Mouse (Mus musculus) heart, postnatal 0 days (tissue): ENCODE results near the gene Olfr750. TPM values are rescaled to one million over a fixed set of nuclear protein-coding genes. Genes with fewer than 3 reads are reported as not detected.

ENCODE experiments used
- ATAC-seq: fragments of 200-750 bp; cut with Nextera tagmentation; 2 replicates; pipeline ENCODE4 v1.8.0; 2017; ENCODE audit warnings: low read depth, moderate number of reproducible peaks, moderate library complexity; ENCODE audit not compliant: insufficient read depth
- DNase-seq: peaks from one replicate; pipeline ENCODE4 v3.0.0-alpha.2; 2016; ENCODE audit warnings: low spot score
- H3K27ac ChIP-seq: fragments of 300-500 bp; sonication (generic); 2 replicates; pipeline ENCODE4 v1.5.1; 2014; ENCODE audit warnings: low read depth, mild to moderate bottlenecking
- H3K27me3 ChIP-seq: fragments of 300-500 bp; sonication (generic); 2 replicates; pipeline ENCODE4 v1.6.1; 2014; ENCODE audit warnings: low read length, mixed read lengths; ENCODE audit not compliant: control insufficient read depth, insufficient read depth
- H3K36me3 ChIP-seq: fragments of 300-500 bp; sonication (generic); replicated peaks from 2 replicates; pipeline ENCODE4 v1.6.1; 2014; ENCODE audit warnings: low read length, mixed read lengths; ENCODE audit not compliant: control insufficient read depth, insufficient read depth
- H3K4me1 ChIP-seq: fragments of 300-500 bp; sonication (generic); 2 replicates; pipeline ENCODE4 v1.6.1; 2014; ENCODE audit warnings: antibody characterized with exemption; ENCODE audit not compliant: control insufficient read depth, insufficient read depth
- H3K4me2 ChIP-seq: fragments of 300-500 bp; sonication (generic); 2 replicates; pipeline ENCODE4 v1.6.1; 2014; ENCODE audit warnings: low read depth, mild to moderate bottlenecking, low read length, moderate library complexity
- H3K4me3 ChIP-seq: fragments of 300-500 bp; sonication (generic); 2 replicates; pipeline ENCODE4 v1.5.1; 2014; ENCODE audit warnings: low read depth, low read length
- H3K9ac ChIP-seq: fragments of 300-500 bp; sonication (generic); replicated peaks from 2 replicates; pipeline ENCODE4 v1.6.1; 2014; ENCODE audit warnings: low read depth, low read length, mixed read lengths
- H3K9me3 ChIP-seq: fragments of 300-500 bp; sonication (generic); replicated peaks from 2 replicates; pipeline ENCODE4 v1.6.1; 2016; ENCODE audit warnings: low read length; ENCODE audit not compliant: control insufficient read depth
- CTCF ChIP-seq: IDR thresholded peaks from 2 replicates; pipeline ENCODE4 v1.5.1; 2016; ENCODE audit warnings: antibody characterized with exemption, control low read depth, low read depth
- EP300 ChIP-seq: IDR thresholded peaks from 2 replicates; pipeline ENCODE4 v1.6.1; 2016; ENCODE audit warnings: antibody characterized with exemption, low read depth
- WGBS: fragments of 180-500 bp; shearing (Covaris S2); extraction: QIAGEN DNeasy Blood & Tissue Kit; methylation state at CpG from one replicate; pipeline ENCODE4 v1.1.7; 2014; 5-methylcytosine and 5-hydroxymethylcytosine counted together
- polyA plus RNA-seq: library from polyadenylated mRNA; unstranded; fragments of >200 nt; fragmentation: Nextera tagmentation; extraction: Ambion mirVana; gene quantifications from 2 replicates; pipeline ENCODE4 v1.2.1, GENCODE M21; 2015
- total RNA-seq: library from RNA; depleted of rRNA; stranded (reverse); fragments of >200 nt; gene quantifications from 2 replicates; pipeline ENCODE4 v1.2.3, GENCODE M21; 2014; ENCODE audit warnings: low replicate concordance; rRNA removed

The Olfr750 gene
- not detected in 2 replicates for total RNA-seq
- polyA plus RNA-seq = not detected in 2 replicates

DNA sequence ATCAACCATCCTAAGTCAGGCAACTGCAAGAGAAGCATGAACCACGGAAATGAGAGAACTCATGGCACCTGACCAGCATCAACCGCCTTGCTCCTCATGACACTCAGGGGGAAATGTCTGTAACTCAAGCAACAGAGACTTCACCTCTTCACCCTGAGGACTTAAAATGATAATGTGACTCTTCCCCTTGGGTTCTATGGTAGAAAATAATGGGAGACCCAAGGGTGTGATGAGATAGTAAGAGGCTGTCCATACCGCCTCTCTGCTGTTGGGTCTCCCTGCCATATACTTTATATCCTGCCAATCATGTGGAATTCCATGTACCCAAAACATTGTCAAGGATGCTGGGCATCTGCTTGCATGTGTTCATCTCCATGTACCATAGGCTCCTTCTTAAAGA is at the start of gene Olfr750:
Gene Olfr750 (minus strand): TSS at position 101 of the 400 bp plus-strand sequence.
- DNase-seq = no peak
- WGBS = 82% methylated on average over 3 of the region's 3 CpGs
- TF ChIP-seq EP300 (no peak), CTCF (no peak)
- no peak within 1 kb of the TSS for H3K4me3 ChIP-seq
- no peaks in the 10 kb centered on the region for H3K36me3 ChIP-seq
- no peak for ATAC-seq
- H3K27me3 ChIP-seq = no peaks in the 10 kb centered on the region
- no peak within 1 kb of the TSS for H3K27ac ChIP-seq
- no peaks in the 10 kb centered on the region for H3K9me3 ChIP-seq
- H3K4me2 ChIP-seq = no peak within 1 kb of the TSS
- H3K4me1 ChIP-seq = no peaks in the 10 kb centered on the region
- H3K9ac ChIP-seq = no peak within 1 kb of the TSS

DNA sequence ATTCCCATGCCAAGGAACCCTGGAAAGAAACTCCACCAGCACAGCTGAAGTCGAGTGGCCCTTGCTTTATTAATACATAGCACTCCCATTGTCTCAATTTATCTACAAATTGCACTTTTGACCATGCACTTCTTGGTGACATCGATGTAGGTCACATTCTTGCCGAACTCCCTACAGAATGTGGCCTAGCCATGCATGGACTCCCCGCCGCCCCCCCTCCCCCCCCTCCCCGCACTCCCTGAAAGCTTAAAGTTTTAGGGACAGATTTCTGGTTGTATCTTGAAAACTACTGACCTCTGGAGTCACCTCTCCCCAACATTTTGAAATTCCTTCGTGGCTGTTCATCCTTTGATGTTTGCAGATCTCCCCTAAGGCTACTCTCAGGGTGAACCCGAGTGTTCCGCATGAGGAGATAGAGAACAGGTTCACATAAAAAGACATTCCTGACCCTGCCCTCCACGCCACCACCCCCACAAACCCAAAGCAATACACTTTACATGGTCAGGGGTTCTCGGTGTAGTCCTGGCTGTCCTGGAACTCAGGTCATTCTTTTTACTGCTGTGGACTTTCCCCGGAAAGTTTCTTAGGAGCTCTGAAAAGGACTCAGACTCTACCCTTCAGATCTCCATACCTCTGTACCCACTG is 39.8 kb upstream of the Olfr750 start, which contains the start of gene Eddm3b:
Gene Eddm3b (plus strand): TSS at position 511 of the 645 bp plus-strand sequence.
- 54% methylated on average over 12 of the region's 12 CpGs for WGBS
- TF ChIP-seq EP300 (no peak), CTCF (no peak)
- Histone ChIP-seq H3K4me1 (0 out of 2 replicates have a peak, but pooled peaks cover 3% of the 10 kb centered on the region), H3K9ac (no peak within 1 kb of the TSS), H3K36me3 (no peaks in the 10 kb centered on the region), H3K4me3 (no peak within 1 kb of the TSS), H3K4me2 (no peak within 1 kb of the TSS), H3K9me3 (no peaks in the 10 kb centered on the region), H3K27me3 (no peaks in the 10 kb centered on the region), H3K27ac (no peak within 1 kb of the TSS)
- ATAC-seq = no peak
- DNase-seq = no peak

GRCm38 (mm10) chr14:51113476-51113875 is 39.2 kb upstream of the Olfr750 start:
- H3K9me3 ChIP-seq = no peaks in the 10 kb centered on the region
- no peak overlapping the region for H3K4me2 ChIP-seq
- TF ChIP-seq CTCF = no peak
- TF ChIP-seq EP300 = no peak
- WGBS = 53% methylated on average over 9 of the region's 9 CpGs
- H3K9ac ChIP-seq = no peak overlapping the region
- H3K27ac ChIP-seq = no peak overlapping the region
- no peaks in the 10 kb centered on the region for H3K27me3 ChIP-seq
- H3K4me3 ChIP-seq = no peak overlapping the region
- DNase-seq (no peak), ATAC-seq (no peak)
- 0 out of 2 replicates have a peak, but pooled peaks cover 3% of the 10 kb centered on the region for H3K4me1 ChIP-seq
- no peaks in the 10 kb centered on the region for H3K36me3 ChIP-seq

DNA sequence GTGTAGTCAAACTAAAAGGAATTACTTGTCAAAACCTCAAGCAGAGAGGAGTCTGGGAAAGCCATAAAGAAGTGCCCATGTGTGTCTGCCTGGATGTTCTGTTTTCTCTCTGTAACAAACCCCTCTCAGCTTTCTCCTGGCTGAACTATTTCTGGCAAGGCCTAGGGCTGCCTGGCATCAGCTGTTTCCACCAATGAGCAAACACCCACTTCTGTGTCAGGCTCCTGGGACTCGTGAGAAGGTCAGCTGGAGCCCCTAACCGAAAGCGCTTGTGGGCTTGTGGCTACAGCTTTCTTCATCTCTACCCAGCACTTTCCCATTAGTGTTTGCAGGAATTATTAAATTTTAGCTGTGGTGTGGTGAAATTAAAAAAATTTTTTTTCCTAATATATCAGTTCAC is 37.7 kb upstream of the Olfr750 start:
- Histone ChIP-seq H3K27me3 (no peaks in the 10 kb centered on the region), H3K4me1 (0 out of 2 replicates have a peak, but pooled peaks cover 3% of the 10 kb centered on the region), H3K4me2 (no peak overlapping the region), H3K9ac (no peak overlapping the region), H3K36me3 (no peaks in the 10 kb centered on the region), H3K4me3 (no peak overlapping the region), H3K27ac (peak overlapping the region; percentile 23; the same call in 1 of the 2 replicates), H3K9me3 (no peaks in the 10 kb centered on the region)
- peak; percentile 60 for DNase-seq
- 25% methylated on average over 3 of the region's 3 CpGs for WGBS
- peak; percentile 90 for ATAC-seq
- TF ChIP-seq CTCF = no peak
- no peak for TF ChIP-seq EP300

DNA sequence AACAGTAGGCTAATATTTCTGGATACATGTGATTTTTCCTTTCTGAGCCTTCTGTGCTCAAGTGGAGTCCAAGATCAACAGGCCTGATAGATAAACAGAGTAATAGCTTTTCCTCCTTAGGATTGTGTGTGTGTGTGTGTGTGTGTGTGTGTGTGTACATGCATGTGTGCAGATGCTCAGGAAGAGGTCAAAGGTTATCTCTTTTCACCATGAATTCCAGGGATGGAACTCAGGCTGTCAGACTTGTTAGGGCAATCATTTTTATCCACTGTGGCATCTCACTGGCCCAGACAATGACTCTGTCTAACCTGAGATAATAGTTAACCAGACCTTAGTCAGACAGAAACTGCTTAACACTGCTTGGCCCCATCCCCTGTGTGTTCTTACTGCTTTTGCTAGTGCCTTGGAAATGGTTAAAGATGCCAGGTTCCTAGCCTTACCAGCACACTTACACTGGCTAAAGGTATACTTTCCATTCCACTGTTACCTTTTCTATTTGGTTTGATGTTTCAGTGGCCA is 32.3 kb upstream of the Olfr750 start:
- ATAC-seq (no peak), DNase-seq (no peak)
- Histone ChIP-seq H3K27ac (no peak overlapping the region), H3K4me3 (no peak overlapping the region), H3K4me1 (no peaks in the 10 kb centered on the region), H3K4me2 (no peak overlapping the region), H3K27me3 (no peaks in the 10 kb centered on the region), H3K9ac (no peak overlapping the region), H3K36me3 (no peaks in the 10 kb centered on the region), H3K9me3 (no peaks in the 10 kb centered on the region)
- TF ChIP-seq EP300 (no peak), CTCF (no peak)

DNA sequence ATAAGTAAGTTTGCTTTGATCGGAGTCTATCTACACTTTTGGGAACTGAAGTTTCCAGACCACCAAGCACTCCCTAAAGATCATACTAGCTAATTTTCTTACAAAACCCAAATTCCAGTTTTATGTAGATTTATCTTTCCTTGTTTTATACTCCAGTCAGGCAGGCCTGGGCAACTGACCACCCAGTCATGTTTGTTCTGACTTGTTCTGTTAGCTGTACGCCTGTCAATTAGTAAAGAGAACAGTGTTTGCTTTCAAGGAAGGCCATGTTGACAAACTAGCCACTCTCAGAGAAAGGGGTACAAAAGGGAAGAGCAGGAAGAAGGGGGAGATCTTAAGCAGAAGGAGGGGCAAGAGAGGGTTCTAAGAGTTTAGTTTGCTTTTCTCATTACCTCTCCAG is 30.1 kb upstream of the Olfr750 start:
- Histone ChIP-seq H3K36me3 (no peaks in the 10 kb centered on the region), H3K9me3 (no peaks in the 10 kb centered on the region), H3K27ac (no peak overlapping the region), H3K4me3 (no peak overlapping the region), H3K4me1 (no peaks in the 10 kb centered on the region), H3K4me2 (no peak overlapping the region), H3K9ac (no peak overlapping the region), H3K27me3 (no peaks in the 10 kb centered on the region)
- ATAC-seq = no peak
- WGBS = 77% methylated on average over 2 of the region's 2 CpGs
- DNase-seq = no peak
- TF ChIP-seq CTCF (no peak), EP300 (no peak)
